Mouse (Mus musculus): Measurements from ENCODE around the gene Cdyl.

Cdyl gene

DNA sequence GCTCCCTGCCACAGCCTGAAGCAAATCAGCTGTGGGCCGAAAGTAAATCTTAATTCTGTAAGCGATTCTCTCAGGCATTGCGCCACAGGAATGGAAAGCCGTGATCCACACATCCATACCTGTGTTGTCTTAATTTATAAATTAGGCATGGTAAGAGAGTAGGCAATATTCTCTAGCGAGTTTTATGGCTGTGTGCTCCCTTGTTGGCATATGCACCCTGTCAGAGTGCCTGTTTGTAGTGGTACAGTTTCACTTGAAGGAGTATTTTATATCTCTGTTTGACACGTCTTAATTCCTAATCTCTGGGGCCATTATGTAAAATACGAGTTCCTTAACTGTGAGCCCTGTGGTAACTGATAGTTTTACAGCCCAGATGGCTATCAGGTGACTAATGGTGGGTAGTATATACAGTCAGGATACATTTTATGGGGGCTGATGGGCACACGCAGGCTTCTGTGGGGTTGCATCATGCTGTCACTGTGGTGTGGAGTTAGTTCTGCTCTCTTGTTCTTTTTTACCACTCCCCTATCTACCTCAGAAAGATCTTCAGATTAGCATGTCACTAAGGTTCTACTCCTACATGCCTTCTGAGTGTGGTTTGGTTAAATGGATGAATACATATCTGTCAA, 96.1 kb downstream of the Cdyl start:
- in situ Hi-C loops (cut with MboI; ENCODE audit: unreplicated experiment in 2 of 2), result no loop called here

DNA sequence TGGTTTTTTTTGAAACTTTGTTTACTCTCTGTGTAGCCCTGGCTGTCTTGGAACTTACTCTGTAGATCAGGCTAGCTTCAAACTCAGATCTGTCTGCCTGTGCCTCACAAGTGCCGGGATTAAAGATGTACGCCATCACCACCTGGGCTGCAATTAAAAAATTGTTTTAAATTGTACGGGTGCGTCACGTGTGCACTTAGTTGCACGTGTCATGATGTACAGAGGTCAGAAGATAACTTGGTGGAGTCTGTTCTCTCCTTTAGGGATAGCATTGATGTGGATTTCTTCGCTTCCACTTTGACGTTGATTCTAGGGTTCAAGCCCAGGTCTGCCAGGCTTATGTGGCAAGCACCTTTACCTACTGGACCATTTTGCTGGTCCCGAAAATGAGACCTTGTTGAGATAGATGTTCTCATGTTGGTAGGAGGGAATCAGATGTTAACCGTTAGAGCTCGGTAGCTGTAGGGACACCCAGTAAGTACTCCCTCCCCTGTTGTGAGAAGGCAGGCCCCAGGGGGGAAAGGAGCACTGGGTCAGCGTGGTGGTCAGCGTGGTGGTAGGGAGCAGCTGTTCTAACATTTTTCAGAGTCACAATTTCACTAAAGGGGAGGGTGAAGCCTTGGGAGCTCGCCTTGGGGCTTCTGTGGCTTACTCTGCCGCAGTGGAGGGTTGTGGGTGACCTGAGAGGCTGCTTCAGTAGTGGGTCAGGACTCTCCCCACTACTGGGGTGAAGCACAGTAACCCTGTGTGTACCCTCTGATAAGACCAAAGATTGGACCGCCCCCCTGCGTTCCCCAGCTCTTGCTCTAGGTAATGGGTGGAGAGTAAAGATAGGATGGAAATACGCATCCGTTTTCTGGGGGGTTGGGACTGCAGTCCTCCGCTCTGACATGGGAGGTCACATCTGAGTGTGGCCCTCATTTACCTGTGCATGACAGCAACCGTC, 97.0 kb downstream of the Cdyl start:
- in situ Hi-C loops (cut with MboI; ENCODE audit: unreplicated experiment in 2 of 2), result no loop called here

DNA sequence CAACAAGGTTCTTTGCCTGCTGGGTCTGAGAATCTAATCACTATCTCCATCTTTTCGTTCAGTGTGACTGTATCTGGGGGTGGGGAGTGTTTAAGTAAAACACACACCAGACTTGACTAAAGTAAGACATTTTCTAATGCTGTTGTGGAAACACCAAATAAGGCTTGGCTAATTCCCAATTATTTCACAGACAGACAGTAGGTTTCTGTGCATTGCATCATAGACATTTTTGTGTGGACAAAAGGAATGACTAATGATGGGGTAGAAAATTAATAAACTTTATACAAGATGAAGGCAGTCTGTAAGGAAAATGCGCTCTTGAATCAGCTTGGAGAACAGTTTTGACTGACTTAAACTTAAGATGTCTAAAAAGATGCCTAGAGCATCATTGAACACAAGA, 100.7 kb downstream of the Cdyl start:
- in situ Hi-C loops (cut with MboI; ENCODE audit: unreplicated experiment in 2 of 2), result no loop called here

DNA sequence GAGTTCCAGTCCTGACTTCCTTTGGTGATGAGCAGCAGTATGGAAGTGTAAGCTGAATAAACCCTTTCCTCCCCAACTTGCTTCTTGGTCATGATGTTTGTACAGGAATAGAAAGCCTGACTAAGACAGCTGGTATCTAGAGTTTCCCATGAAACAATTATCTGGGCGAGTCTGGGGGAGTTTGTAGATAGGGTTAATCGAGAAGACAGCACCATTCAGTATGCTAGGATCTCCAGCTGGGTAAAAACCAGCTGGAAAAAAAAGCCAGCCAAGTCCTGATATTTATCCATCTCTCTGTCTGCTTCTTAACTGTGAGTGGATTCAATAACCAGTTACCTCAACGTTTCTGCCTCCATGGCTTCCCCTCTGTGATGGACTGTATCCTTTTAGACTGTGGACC, 104.9 kb downstream of the Cdyl start:
- in situ Hi-C loops (cut with MboI; ENCODE audit: unreplicated experiment in 2 of 2), result no loop called here

DNA sequence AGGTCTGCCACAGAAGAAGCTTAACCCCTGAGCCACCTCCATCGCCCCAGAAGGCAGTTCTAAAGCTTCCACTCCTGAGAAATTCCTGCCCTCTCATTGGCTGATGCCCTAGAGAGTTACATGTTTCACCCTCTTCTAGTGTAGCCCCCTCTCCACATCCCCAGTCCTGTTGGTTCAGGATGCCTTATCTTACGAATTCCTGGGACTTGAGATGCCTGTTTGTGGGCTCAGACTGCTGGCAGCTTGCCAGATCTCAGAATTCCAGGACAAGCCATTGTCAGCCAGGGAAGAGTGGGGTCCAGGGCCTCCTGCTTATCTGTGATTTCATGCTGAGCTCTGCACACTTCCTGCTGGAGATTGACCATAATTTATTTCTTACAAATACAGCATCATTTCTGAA, 106.2 kb downstream of the Cdyl start:
- in situ Hi-C loops (cut with MboI; ENCODE audit: unreplicated experiment in 2 of 2), result no loop called here

DNA sequence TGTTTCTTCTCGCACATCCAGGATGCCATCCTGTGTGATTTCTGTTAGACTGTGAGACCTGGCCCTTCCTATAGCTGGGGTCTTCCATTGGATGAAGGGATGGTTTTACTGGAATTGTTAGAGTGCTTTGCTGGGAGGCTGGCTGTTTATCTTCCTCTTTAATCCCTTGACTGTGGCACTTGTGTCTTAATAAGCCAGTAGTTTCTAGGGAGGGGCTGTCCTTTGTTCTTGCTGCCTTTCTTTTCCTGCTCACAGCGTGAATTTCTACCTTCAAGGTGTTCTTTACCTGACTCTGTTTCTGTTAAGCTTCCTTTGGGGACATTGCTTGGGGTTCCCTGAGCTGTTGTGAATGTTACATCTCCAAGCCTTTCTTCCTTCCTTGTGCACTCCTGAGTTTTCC, 110.0 kb downstream of the Cdyl start:
- in situ Hi-C loops (cut with MboI; ENCODE audit: unreplicated experiment in 2 of 2), result no loop called here

DNA sequence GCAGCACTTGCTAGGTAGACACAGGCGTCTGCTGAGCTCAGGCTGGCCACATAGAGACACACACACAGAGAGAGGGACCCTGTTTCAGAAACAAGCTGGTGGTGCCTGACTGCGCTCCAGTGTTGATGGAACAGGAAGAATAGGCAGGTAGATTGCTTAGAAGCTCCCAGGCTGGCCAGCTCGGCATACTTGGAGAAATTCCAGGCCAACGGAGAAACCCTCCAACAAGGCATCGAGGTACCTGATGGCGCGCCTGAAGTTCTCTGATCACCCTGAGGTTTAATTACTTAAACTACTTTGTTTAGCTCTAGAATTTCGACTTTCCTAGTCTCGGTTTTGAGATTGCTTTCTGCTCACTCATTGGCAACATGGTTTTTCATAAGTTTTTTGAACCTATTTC, 110.8 kb downstream of the Cdyl start:
- in situ Hi-C loops (cut with MboI; ENCODE audit: unreplicated experiment in 2 of 2), result no loop called here

DNA sequence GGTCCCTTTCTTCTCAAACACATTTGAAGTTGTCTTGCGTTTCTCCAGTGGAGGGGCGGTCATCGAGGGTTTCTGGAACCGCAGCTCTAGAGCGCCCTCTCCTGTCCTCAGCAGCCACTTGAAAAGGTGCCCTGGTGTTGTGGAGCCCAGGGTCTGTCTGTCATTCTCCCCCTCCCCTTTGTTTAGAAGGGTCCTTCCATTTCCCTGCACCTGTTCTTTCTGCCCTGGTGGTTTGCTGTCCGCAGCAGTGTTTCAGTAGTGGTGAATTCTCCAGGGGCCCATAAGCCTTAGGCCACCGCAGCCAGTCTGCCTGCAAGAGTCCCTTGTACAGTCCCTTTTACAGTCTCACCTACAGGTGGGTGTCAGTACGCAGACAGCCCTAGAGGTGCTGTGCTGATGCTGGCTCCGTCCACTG, 112.3 kb downstream of the Cdyl start:
- in situ Hi-C loops (cut with MboI; ENCODE audit: unreplicated experiment in 2 of 2), result no loop called here

DNA sequence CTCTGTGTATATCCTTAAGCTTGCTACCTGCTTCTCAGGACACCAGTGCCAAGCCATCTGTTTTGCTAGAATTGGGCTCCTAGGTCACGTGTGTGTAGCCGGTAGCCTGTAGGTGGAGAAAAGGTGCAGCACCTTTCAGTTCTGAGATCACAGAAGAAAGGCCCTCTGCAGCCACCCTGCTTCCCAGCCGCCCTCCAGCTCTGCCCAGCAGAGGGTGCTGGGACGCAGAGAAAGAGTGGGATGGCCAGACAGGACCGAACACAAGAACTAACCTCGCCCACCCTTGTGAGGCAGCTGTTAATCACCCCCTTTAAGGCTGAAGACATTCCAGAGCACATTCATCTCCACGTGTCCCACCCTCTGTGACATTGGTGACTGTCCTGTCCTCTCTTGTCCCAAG, 114.1 kb downstream of the Cdyl start:
- in situ Hi-C loops (cut with MboI; ENCODE audit: unreplicated experiment in 2 of 2), result no loop called here

DNA sequence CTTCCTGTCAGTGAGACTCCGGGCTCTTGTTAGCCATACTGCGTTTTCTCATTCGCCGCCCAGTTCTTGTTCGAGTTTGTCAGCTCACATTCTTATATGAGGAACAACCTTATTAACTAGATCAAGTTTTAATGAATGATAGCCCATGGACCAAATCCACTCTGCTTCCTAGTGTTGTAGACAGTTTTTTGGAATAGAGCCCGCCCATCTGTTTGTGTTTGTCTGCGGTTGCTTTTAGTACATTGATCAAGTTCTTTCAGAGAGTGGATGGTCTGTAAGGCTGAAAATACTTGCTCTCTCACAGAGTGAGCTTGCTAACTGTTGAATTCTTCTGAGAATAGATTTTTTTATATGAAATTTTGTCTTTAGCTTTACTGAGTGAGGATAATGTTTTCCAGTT, 116.5 kb downstream of the Cdyl start:
- in situ Hi-C loops (cut with MboI; ENCODE audit: unreplicated experiment in 2 of 2), result loop anchor here in 1 of 2 experiments (25.0 kb wide), 1 partner anchor 1536 kb away; no protein-coding TSS in a partner anchor

DNA sequence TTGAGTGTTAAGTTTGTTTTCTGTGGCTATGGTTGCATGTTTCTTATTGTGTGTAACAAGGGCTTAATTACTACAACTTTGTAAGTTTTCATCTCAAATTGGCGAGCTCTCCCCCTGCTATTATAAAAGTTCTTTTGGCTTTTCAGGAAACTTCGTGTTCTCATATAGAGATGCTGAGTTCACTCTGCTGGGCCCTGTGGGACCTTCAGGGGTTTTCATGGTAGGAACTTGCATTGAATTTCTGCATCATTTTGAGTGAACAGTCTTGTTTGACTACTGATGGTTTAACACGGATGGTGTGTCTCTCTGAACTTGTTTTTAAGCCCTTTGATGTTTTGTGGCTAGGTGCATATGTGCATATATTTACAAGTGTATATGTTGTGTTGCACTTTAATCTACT, 121.1 kb downstream of the Cdyl start:
- in situ Hi-C loops (cut with MboI; ENCODE audit: unreplicated experiment in 2 of 2), result loop anchor here in 1 of 2 experiments (10.0 to 25.0 kb wide), 2 partner anchors 164 to 1532 kb away; no protein-coding TSS in a partner anchor

DNA sequence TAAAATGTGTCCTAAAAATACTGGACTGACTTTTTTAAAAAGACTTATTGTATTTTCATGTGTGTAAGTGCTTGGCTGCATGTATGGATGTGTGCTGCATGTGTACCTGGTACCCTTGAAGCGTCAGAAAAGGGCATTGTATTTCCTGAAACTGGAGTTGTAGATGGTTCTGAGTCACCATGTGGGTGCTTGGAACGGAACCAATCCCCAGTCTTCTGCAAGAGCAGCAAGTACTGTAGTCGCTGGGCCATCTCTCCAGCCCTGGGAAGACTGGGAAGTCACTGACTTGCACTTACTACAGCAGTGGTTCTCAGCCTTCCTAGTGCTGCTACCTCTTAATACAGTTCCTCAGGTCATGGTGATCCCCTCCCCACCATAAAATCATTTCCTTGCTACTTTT, 122.1 kb downstream of the Cdyl start:
- in situ Hi-C loops (cut with MboI; ENCODE audit: unreplicated experiment in 2 of 2), result loop anchor here in 1 of 2 experiments (10.0 to 25.0 kb wide), 2 partner anchors 163 to 1531 kb away; no protein-coding TSS in a partner anchor

DNA sequence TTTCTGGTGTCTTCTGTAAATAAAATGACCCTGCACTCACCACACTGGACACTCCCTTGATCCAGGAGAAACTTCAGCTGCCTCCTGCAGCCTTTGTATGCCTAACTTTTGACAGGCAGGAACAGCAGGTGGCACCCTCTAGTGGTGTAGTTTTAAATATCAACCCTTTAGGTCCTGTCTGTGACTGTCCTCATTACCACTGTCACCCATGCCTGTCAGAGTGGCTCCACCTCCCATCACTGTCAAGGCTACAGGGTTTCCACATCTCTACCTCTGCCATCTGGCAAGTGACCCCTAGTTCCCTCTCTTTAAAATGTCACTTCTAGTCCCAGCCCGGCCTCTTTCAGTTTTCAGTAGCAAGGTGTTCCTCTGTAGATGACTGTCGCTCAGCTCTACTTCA, 123.3 kb downstream of the Cdyl start:
- in situ Hi-C loops (cut with MboI; ENCODE audit: unreplicated experiment in 2 of 2), result loop anchor here in 1 of 2 experiments (10.0 to 25.0 kb wide), 2 partner anchors 162 to 1529 kb away; no protein-coding TSS in a partner anchor

DNA sequence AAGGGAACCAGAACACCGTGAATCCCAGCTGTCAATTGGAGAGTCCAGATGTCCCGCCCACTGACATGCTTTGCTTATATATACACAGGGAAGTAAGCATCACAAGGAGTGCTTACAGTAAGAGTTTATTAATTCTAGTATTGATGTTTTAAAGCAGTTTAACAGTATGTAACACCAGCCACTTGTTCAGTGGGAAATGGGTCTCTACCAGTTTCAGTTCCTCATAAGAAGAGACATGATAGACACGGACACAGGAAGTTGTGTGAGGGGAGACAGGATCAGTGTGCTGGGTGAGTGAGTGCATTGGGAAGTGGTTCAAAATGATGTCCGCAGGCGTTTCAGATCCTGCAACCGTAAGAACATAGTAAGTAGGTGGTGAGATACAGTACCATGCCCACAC, 123.9 kb downstream of the Cdyl start:
- in situ Hi-C loops (cut with MboI; ENCODE audit: unreplicated experiment in 2 of 2), result loop anchor here in 1 of 2 experiments (10.0 to 25.0 kb wide), 2 partner anchors 161 to 1529 kb away; no protein-coding TSS in a partner anchor

DNA sequence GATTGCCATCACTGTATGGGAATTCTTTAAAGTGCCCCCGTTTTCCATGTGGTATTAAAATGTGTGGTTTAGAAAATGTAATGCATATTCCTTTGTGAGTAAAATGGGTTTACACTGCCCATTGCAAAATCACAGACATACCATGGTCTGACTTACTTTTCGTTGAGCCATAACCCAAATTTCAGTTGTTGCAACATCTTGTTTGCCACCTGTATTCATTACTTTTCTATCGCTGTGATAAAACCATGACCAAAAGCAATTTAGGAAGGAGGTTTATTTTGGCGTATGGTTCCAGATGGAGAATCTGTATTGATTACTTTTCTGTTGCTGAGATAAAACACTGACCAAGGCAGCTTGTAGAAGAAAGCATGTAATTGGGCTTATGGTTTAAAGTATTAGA, 124.6 kb downstream of the Cdyl start:
- in situ Hi-C loops (cut with MboI; ENCODE audit: unreplicated experiment in 2 of 2), result loop anchor here in 1 of 2 experiments (10.0 to 25.0 kb wide), 2 partner anchors 161 to 1528 kb away; no protein-coding TSS in a partner anchor

DNA sequence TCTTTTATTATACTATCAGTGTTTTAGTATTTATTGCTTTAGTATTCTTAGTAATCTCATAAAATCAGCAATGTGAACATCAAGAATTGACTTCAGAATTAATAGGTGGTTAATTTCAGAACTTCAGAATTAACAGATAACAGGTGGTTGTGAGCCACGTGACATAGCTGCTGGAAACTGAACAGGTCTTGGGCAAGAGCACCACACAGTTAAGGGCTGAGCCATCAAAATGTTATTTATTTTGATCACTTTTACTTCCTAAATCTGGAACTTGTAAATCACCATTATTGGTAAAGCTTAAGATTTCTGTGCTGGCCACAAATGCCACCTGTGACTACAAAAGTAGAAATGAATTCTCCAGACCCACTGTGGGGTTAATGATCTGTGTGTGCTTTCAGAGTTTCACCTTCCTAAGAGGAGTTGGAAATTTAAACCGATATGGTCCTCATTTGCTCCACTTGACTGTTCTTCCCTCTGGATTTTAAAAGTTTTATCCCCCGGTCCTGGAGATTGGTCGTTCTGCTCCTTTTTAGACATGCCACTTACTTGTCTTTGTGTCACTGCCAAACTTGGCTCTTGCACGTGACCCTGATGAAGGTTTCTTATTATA, 125.8 kb downstream of the Cdyl start:
- in situ Hi-C loops (cut with MboI; ENCODE audit: unreplicated experiment in 2 of 2), result loop anchor here in 1 of 2 experiments (10.0 to 25.0 kb wide), 2 partner anchors 159 to 1527 kb away; no protein-coding TSS in a partner anchor

DNA sequence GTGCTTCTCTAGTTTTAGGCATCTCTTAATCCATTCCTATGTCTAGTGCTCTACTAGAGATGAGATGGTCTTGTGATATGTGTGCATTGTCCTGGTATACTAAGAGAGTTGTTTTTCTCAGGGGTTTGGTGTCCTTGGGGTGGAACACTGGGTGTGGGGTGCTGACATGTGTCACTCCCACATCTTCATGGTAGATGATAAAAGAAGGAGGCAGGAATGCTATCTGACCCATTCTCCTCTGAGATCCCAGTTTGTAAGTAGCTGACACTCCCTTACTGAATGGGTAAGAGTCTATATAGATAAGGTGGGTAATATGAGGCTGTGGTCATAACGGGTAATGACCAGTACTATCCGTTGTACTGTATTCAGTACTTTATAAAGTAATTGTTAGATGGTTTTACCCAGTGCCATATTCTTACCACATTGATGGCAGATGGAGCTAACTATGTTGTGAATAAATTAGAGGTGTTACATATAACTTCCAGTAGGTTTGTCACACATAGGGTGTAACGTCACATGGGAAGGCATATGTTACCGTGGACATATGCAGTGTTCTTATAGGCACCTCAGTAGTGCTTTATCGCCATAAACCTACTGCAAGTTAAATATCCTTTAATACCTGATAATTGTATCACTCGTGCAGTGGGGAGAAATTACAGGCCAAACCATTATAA, 127.2 kb downstream of the Cdyl start:
- in situ Hi-C loops (cut with MboI; ENCODE audit: unreplicated experiment in 2 of 2), result loop anchor here in 1 of 2 experiments (10.0 to 25.0 kb wide), 2 partner anchors 158 to 1525 kb away; no protein-coding TSS in a partner anchor

DNA sequence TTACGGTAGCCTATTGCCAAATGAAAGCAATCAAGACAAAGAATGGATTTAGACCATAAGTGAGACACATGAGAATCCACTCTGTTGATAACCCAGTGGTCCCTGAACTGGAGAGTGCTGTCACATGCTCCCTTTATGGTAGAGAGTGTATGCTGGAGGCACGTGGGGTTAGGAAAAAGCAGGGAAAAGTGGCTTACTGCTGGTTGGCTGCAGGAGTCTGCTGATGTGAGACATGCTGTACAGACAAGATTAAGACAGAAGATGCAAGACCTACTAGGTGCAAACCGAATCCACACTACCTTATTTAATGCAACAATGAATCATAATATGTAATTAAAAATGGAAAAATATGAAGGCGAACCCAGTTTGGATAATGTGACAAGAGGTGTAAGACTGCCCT, 129.9 kb downstream of the Cdyl start:
- in situ Hi-C loops (cut with MboI; ENCODE audit: unreplicated experiment in 2 of 2), result loop anchor here in 1 of 2 experiments (10.0 to 25.0 kb wide), 2 partner anchors 155 to 1523 kb away; no protein-coding TSS in a partner anchor

DNA sequence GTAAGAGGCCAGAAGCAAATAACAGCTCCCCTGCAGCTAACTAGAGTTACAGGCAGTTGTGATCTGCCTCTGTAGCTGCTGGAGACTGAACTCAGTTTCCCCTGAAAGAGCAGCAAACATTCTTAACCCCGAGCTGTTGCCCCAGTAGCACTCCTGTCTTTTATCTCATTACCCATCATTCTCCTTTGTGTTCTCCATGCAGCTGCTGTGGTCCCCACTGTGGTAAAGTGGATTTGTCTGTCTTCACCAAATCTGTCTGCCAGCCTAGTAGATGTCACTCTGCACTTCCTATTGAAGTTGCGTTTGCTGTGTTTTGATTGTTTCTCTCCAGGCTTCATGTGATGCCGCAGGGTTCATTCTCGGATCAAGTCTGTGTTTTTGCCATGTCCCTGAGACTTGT, 130.8 kb downstream of the Cdyl start:
- in situ Hi-C loops (cut with MboI; ENCODE audit: unreplicated experiment in 2 of 2), result loop anchor here in 1 of 2 experiments (25.0 kb wide), 1 partner anchor 1522 kb away; no protein-coding TSS in a partner anchor

DNA sequence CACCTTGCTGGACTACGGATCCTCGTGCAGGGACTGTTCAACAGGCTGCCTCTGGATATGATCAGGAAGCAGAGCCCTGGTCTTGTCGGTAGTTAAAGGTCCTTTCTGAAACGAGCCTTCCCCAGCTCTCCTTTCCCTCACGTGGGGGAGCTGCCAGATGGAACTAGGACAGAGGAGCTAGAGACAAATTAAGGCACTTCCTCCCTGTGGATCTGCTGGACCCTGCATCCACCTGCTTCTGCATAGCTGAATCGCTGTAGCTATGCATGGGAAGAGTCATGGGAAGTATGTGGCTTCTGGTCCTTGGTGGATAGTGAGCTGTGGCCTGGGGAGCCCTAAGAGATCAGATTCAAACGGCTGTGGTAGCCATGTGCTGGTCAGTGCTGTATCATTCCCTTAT, 134.7 kb downstream of the Cdyl start:
- in situ Hi-C loops (cut with MboI; ENCODE audit: unreplicated experiment in 2 of 2), result loop anchor here in 1 of 2 experiments (25.0 kb wide), 1 partner anchor 1518 kb away; no protein-coding TSS in a partner anchor
